Comparison of ENCODE assay signal across 18 mouse cellular contexts in the genomic region with DNA sequence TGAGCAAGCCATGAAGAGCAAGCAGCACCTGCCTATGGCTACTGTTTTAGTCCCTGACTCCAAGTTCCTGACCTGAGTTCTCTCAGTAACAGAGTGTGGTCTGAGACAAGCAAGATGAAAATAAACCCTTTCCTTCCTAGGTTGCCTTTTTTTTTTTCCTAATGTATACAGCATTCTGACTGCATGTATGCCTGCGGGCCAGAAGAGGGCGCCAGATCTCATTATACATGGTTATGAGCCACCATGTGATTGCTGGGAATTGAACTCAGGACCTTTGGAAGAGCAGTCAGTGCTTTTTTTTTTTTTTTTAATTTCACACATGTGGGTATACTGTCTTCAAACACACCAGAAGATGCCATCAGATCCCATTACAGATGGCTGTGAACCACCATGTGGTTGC.
DNase-seq lines count a peak whose midpoint lies in the region; ATAC-seq and TF ChIP-seq lines count a peak whose summit lies in the region.
"Had no signal": no experiment of that assay in that cellular context is flagged by ENCODE, and none has a peak within 500 bp of the region (broad histone marks: within the 10 kb centered on the region; RNA-seq: fewer than 3 reads in every experiment).

No protein-coding gene starts in this region.

- H3K4me1 ChIP-seq in heart, adult 2 months (ENCODE audit: control insufficient read depth, insufficient read depth, low read length): no peaks in the 10 kb centered on the region
- H3K4me1 ChIP-seq in lung, embryonic 14.5 days (ENCODE audit: insufficient read depth): no peaks in the 10 kb centered on the region
- peaks cover 0 to 4% of the 10 kb centered on the region in 2 experiments; a peak in 1 of 4 replicates for H3K4me1 ChIP-seq in ES-E14 (ENCODE audit: control insufficient read depth in 2 of 2, insufficient read depth in 2 of 2, low read length in 2 of 2, poor library complexity in 1 of 2)
- H3K4me1 ChIP-seq in liver, embryonic 15.5 days (replicated peaks): peaks cover 57% of the 10 kb centered on the region
- H3K4me1 ChIP-seq in forebrain, embryonic 15.5 days: no peaks in the 10 kb centered on the region
- H3K4me1 ChIP-seq: embryonic facial prominence, embryonic 12.5 days; hindbrain, embryonic 15.5 days; neural tube, embryonic 13.5 days had no signal

- H3K9me3 ChIP-seq in lung, embryonic 14.5 days (ENCODE audit: low read depth, low read length): no peaks in the 10 kb centered on the region
- no peaks in the 10 kb centered on the region for H3K9me3 ChIP-seq in ES-E14 (ENCODE audit: control insufficient read depth, insufficient read depth, low read depth, low read length)
- H3K9me3 ChIP-seq in liver, embryonic 15.5 days (replicated peaks): 0 out of 2 replicates have a peak, but pooled peaks cover 5% of the 10 kb centered on the region
- no peaks in the 10 kb centered on the region for H3K9me3 ChIP-seq in forebrain, embryonic 15.5 days
- H3K9me3 ChIP-seq: embryonic facial prominence, embryonic 12.5 days; hindbrain, embryonic 15.5 days; neural tube, embryonic 13.5 days had no signal

- no peaks in the 10 kb centered on the region for H3K27me3 ChIP-seq in heart, adult 2 months (ENCODE audit: control insufficient read depth, insufficient read depth, low read length)
- H3K27me3 ChIP-seq in lung, embryonic 14.5 days (ENCODE audit: insufficient read depth, low read length): no peaks in the 10 kb centered on the region
- no peaks in the 10 kb centered on the region for H3K27me3 ChIP-seq in liver, embryonic 15.5 days
- H3K27me3 ChIP-seq in forebrain, embryonic 15.5 days: no peaks in the 10 kb centered on the region
- H3K27me3 ChIP-seq: embryonic facial prominence, embryonic 12.5 days; heart, embryonic 12.5 days; hindbrain, embryonic 15.5 days; neural tube, embryonic 13.5 days had no signal

- no peak for TF ChIP-seq EP300 in heart, adult 2 months (IDR thresholded peaks at IDR 0.05; ENCODE audit: insufficient read depth, low read depth, low read length)

- H3K27ac ChIP-seq in heart, adult 2 months: no peak overlapping the region
- H3K27ac ChIP-seq in lung, embryonic 14.5 days (ENCODE audit: low read depth): no peak overlapping the region
- H3K27ac ChIP-seq in ES-E14 (ENCODE audit: insufficient read depth, low read depth, low read length, poor library complexity, severe bottlenecking): no peak overlapping the region
- H3K27ac ChIP-seq in liver, embryonic 15.5 days (replicated peaks): 0 out of 2 replicates have a peak overlapping the region, but pooled peaks have one; percentile 99
- no peak overlapping the region for H3K27ac ChIP-seq in forebrain, embryonic 15.5 days (replicated peaks)
- H3K27ac ChIP-seq: embryonic facial prominence, embryonic 12.5 days; hindbrain, embryonic 15.5 days; neural tube, embryonic 13.5 days had no signal

- H3K36me3 ChIP-seq in heart, adult 2 months (ENCODE audit: control insufficient read depth, insufficient read depth, low read length): no peaks in the 10 kb centered on the region
- no peaks in the 10 kb centered on the region for H3K36me3 ChIP-seq in lung, embryonic 14.5 days (ENCODE audit: insufficient read depth)
- no peaks in the 10 kb centered on the region for H3K36me3 ChIP-seq in ES-E14 (ENCODE audit: control insufficient read depth, insufficient read depth, low read length, poor library complexity, severe bottlenecking)
- no peaks in the 10 kb centered on the region for H3K36me3 ChIP-seq in liver, embryonic 15.5 days (replicated peaks)
- no peaks in the 10 kb centered on the region for H3K36me3 ChIP-seq in forebrain, embryonic 15.5 days
- H3K36me3 ChIP-seq: embryonic facial prominence, embryonic 12.5 days; heart, embryonic 12.5 days; hindbrain, embryonic 15.5 days; neural tube, embryonic 13.5 days had no signal

- intact Hi-C loops in heart, adult 2 months (cut with DNase I): no loop called here
- intact Hi-C loops in left cerebral cortex, postnatal 14 days (cut with DNase I): no loop called here

- no peak overlapping the region for H3K9ac ChIP-seq in heart, adult 2 months (ENCODE audit: low read depth, low read length)
- no peak overlapping the region for H3K9ac ChIP-seq in lung, embryonic 14.5 days
- H3K9ac ChIP-seq in ES-E14 (ENCODE audit: insufficient read depth, low read depth, low read length, poor library complexity, severe bottlenecking): no peak overlapping the region
- no peak overlapping the region for H3K9ac ChIP-seq in liver, embryonic 15.5 days
- H3K9ac ChIP-seq in forebrain, embryonic 15.5 days (replicated peaks): no peak overlapping the region
- H3K9ac ChIP-seq: embryonic facial prominence, embryonic 12.5 days; forebrain, postnatal 0 days; heart, embryonic 12.5 days; hindbrain, embryonic 15.5 days; neural tube, embryonic 13.5 days had no signal

- H3K4me2 ChIP-seq in lung, embryonic 14.5 days: no peak overlapping the region
- H3K4me2 ChIP-seq in liver, embryonic 15.5 days: no peak overlapping the region
- no peak overlapping the region for H3K4me2 ChIP-seq in forebrain, embryonic 15.5 days (replicated peaks)
- H3K4me2 ChIP-seq: embryonic facial prominence, embryonic 12.5 days; heart, embryonic 12.5 days; hindbrain, embryonic 15.5 days; neural tube, embryonic 13.5 days had no signal

- peak; percentile 23; the same call in 1 of the 2 replicates for TF ChIP-seq CTCF in heart, adult 2 months (IDR thresholded peaks at IDR 0.05)
- TF ChIP-seq CTCF in lung, embryonic 14.5 days (IDR thresholded peaks at IDR 0.05; ENCODE audit: low read depth): peak; percentile 14; the same call in 1 of the 2 replicates

- in situ Hi-C loops in ES-E14 (cut with MboI; ENCODE audit: low sequenced_read_pairs in 2 of 2, unreplicated experiment in 2 of 2): no loop called here

- H3K4me3 ChIP-seq in heart, adult 2 months: no peak overlapping the region
- no peak overlapping the region for H3K4me3 ChIP-seq in lung, embryonic 14.5 days (ENCODE audit: low read depth, low read length)
- H3K4me3 ChIP-seq in ES-E14 (ENCODE audit: insufficient read depth in 1 of 2, low read depth in 1 of 2, low read length in 2 of 2, poor library complexity in 1 of 2, severe bottlenecking in 1 of 2): no peak overlapping the region
- no peak overlapping the region for H3K4me3 ChIP-seq in liver, embryonic 15.5 days (replicated peaks)
- H3K4me3 ChIP-seq in forebrain, embryonic 15.5 days: no peak overlapping the region
- H3K4me3 ChIP-seq: embryonic facial prominence, embryonic 12.5 days; heart, embryonic 12.5 days; hindbrain, embryonic 15.5 days; neural tube, embryonic 13.5 days had no signal

- no peak for ATAC-seq in lung, embryonic 14.5 days (ENCODE audit: insufficient read depth)
- ATAC-seq in liver, embryonic 15.5 days (ENCODE audit: insufficient read depth): no peak
- no peak for ATAC-seq in forebrain, embryonic 15.5 days (replicated peaks)
- ATAC-seq: forebrain, postnatal 0 days had no signal

- H3K79me2 ChIP-seq in heart, adult 2 months (replicated peaks; ENCODE audit: control insufficient read depth, insufficient read depth, low read length): no peaks in the 10 kb centered on the region

- 72% methylated on average over 2 of the region's 2 CpGs for WGBS in heart, adult 2 months
- WGBS in lung, embryonic 14.5 days: 60% methylated on average over 2 of the region's 2 CpGs
- WGBS in liver, embryonic 15.5 days (ENCODE audit: insufficient replicate concordance): 83% methylated on average over 2 of the region's 2 CpGs
- 67% methylated on average over 2 of the region's 2 CpGs for WGBS in forebrain, embryonic 15.5 days

- TF ChIP-seq POLR2A in heart, adult 2 months (IDR thresholded peaks at IDR 0.05; ENCODE audit: insufficient read depth, low read depth, low read length): no peak

- no peak for DNase-seq in heart, adult 2 months
- no peak for DNase-seq in heart, adult 8-10 months (ENCODE audit: low spot score)
- no peak for DNase-seq in lung, embryonic 14.5 days
- no peak for DNase-seq in lung, postnatal 10 days
- no peak for DNase-seq in ES-E14 (ENCODE audit: low read depth, low spot score)
- no peak for DNase-seq in left cerebral cortex, postnatal 14 days (ENCODE audit: low spot score in 2 of 2)
- DNase-seq: adrenal gland, postnatal 36 days; cerebellum, adult 9-10 months; forebrain, postnatal 0 days; gastrocnemius, postnatal 10 days; kidney, adult 8-10 months; lung, postnatal 36 days had no signal

TF ChIP-seq in ES-E14, 5 proteins besides CTCF, POLR2A, EP300 and RAD21:
- peak; percentile 89 for TF ChIP-seq ZNF384 (IDR thresholded peaks at IDR 0.05; ENCODE audit: low read depth, low read length)
- TF ChIP-seq HCFC1 (IDR thresholded peaks at IDR 0.05; ENCODE audit: borderline replicate concordance, insufficient read depth, low read length): no peak
- no peak for TF ChIP-seq CHD2 (IDR thresholded peaks at IDR 0.05; ENCODE audit: low read depth, low read length)
- no peak for TF ChIP-seq ZC3H11A (IDR thresholded peaks at IDR 0.05; ENCODE audit: borderline replicate concordance, low read depth, low read length)
- TF ChIP-seq MAFK (IDR thresholded peaks at IDR 0.05; ENCODE audit: insufficient read depth, low read depth, low read length): no peak
